Mouse (Mus musculus) stomach, postnatal 0 days (tissue): ENCODE data around the gene Sult2b1. TPM values are rescaled to one million over a fixed set of nuclear protein-coding genes. Genes with fewer than 3 reads are reported as not detected.
A peak's percentile ranks its signal among the peaks of the same experiment; 100 is the strongest.

Source experiments
- ATAC-seq: fragments of 200-750 bp; cut with Nextera tagmentation; 2 replicates; pipeline ENCODE4 v1.8.0; 2017; ENCODE audit not compliant: low FRiP score, low TSS enrichment
- DNase-seq: peaks from one replicate; pipeline ENCODE4 v3.0.0-alpha.2; 2016; ENCODE audit warnings: low spot score
- H3K27ac ChIP-seq: fragments of 300-500 bp; sonication (generic); replicated peaks from 2 replicates; pipeline ENCODE4 v1.5.1; 2014; ENCODE audit warnings: mild to moderate bottlenecking, control low read depth
- H3K27me3 ChIP-seq: fragments of 300-500 bp; sonication (generic); 2 replicates; pipeline ENCODE4 v1.6.1; 2014; ENCODE audit warnings: low read length; ENCODE audit not compliant: control insufficient read depth, insufficient read depth
- H3K36me3 ChIP-seq: fragments of 300-500 bp; sonication (generic); 2 replicates; pipeline ENCODE4 v1.6.1; 2014; ENCODE audit warnings: low read length, mixed read lengths; ENCODE audit not compliant: control insufficient read depth, insufficient read depth
- H3K4me1 ChIP-seq: fragments of 300-500 bp; sonication (generic); replicated peaks from 2 replicates; pipeline ENCODE4 v1.6.1; 2014; ENCODE audit warnings: antibody characterized with exemption; ENCODE audit not compliant: control insufficient read depth, insufficient read depth
- H3K4me2 ChIP-seq: fragments of 300-500 bp; sonication (generic); replicated peaks from 2 replicates; pipeline ENCODE4 v1.6.1; 2014; ENCODE audit warnings: low read depth, mild to moderate bottlenecking, control low read depth, moderate library complexity
- H3K4me3 ChIP-seq: fragments of 300-500 bp; sonication (generic); 2 replicates; pipeline ENCODE4 v1.5.1; 2014; ENCODE audit warnings: low read depth, low read length, control low read depth
- H3K9ac ChIP-seq: fragments of 300-500 bp; sonication (generic); 2 replicates; pipeline ENCODE4 v1.6.1; 2014; ENCODE audit warnings: mild to moderate bottlenecking, low read length, control low read depth, mixed read lengths
- H3K9me3 ChIP-seq: fragments of 300-500 bp; sonication (generic); 2 replicates; pipeline ENCODE4 v1.6.1; 2016; ENCODE audit warnings: low read length; ENCODE audit not compliant: control insufficient read depth
- CTCF ChIP-seq: IDR thresholded peaks from 2 replicates; pipeline ENCODE4 v1.5.1; 2016; ENCODE audit warnings: antibody characterized with exemption, low read depth, mild to moderate bottlenecking, moderate library complexity
- EP300 ChIP-seq: optimal IDR thresholded peaks from 2 replicates; pipeline ENCODE3; 2016; ENCODE audit warnings: antibody characterized with exemption
- WGBS: fragments of 180-500 bp; shearing (Covaris S2); extraction: QIAGEN DNeasy Blood & Tissue Kit; methylation state at CpG from one replicate; pipeline ENCODE4 v1.1.7; 2014; 5-methylcytosine and 5-hydroxymethylcytosine counted together
- polyA plus RNA-seq: library from polyadenylated mRNA; unstranded; fragments of >200 nt; fragmentation: Nextera tagmentation; extraction: Ambion mirVana; gene quantifications from 2 replicates; pipeline ENCODE4 v1.2.1, GENCODE M21; 2015

Gene Sult2b1
- polyA plus RNA-seq, 1 experiment from 2014 or later = 87.1 TPM

- H3K27me3 ChIP-seq = peaks cover 9% of the 10 kb centered on the region
- TF ChIP-seq EP300 = no peak
- peak; percentile 17; the same call in 1 of the 2 replicates for TF ChIP-seq CTCF
- H3K4me3 ChIP-seq = peak within 1 kb of the TSS; percentile 85
- H3K27ac ChIP-seq = 0 out of 2 replicates have a peak within 1 kb of the TSS, but pooled peaks have one; percentile 26
- H3K9me3 ChIP-seq = no peaks in the 10 kb centered on the region
- ATAC-seq (peak; percentile 89), DNase-seq (peak; percentile 89)
- WGBS = under 1% methylated on average over 35 of the region's 35 CpGs
- peak within 1 kb of the TSS; percentile 83 for H3K4me2 ChIP-seq
- peaks cover 5% of the 10 kb centered on the region for H3K4me1 ChIP-seq
- peaks cover 19% of the 10 kb centered on the region for H3K36me3 ChIP-seq
- peak within 1 kb of the TSS; percentile 75 for H3K9ac ChIP-seq
Observed at GRCm38 (mm10) chr7:45830427-45831127, 46.1 kb upstream of the Sult2b1 start, which contains the start of gene Grwd1. Gene Grwd1 (minus strand): TSS chr7:45830944.

- no peaks in the 10 kb centered on the region for H3K27me3 ChIP-seq
- TF ChIP-seq EP300 (no peak), CTCF (no peak)
- no peak for ATAC-seq
- peaks cover 24% of the 10 kb centered on the region for H3K36me3 ChIP-seq
- DNase-seq = no peak
- WGBS = 89% methylated on average over 7 of the region's 7 CpGs
- no peak overlapping the region for H3K4me3 ChIP-seq
- H3K9ac ChIP-seq = no peak overlapping the region
- H3K4me2 ChIP-seq = no peak overlapping the region
- no peak overlapping the region for H3K27ac ChIP-seq
- H3K9me3 ChIP-seq = no peaks in the 10 kb centered on the region
- peaks cover 5% of the 10 kb centered on the region for H3K4me1 ChIP-seq
Observed at GRCm38 (mm10) chr7:45826631-45827030, 42.2 kb upstream of the Sult2b1 start.

GRCm38 (mm10) chr7:45824598-45824997 is 40.1 kb upstream of the Sult2b1 start, which contains the start of gene Kcnj14:
Gene Kcnj14 (minus strand): TSS chr7:45824782.
- no peaks in the 10 kb centered on the region for H3K9me3 ChIP-seq
- ATAC-seq = 0 out of 2 replicates have a peak, but pooled peaks have one; percentile 13
- DNase-seq = no peak
- H3K4me2 ChIP-seq = no peak within 1 kb of the TSS
- no peak within 1 kb of the TSS for H3K27ac ChIP-seq
- H3K36me3 ChIP-seq = peaks cover 24% of the 10 kb centered on the region
- TF ChIP-seq CTCF = no peak
- TF ChIP-seq EP300 = no peak
- 65% methylated on average over 6 of the region's 7 CpGs for WGBS
- H3K4me1 ChIP-seq = no peaks in the 10 kb centered on the region
- H3K4me3 ChIP-seq = no peak within 1 kb of the TSS
- no peaks in the 10 kb centered on the region for H3K27me3 ChIP-seq
- no peak within 1 kb of the TSS for H3K9ac ChIP-seq

GRCm38 (mm10) chr7:45820913-45821312 is 36.4 kb upstream of the Sult2b1 start:
- no peaks in the 10 kb centered on the region for H3K9me3 ChIP-seq
- no peak overlapping the region for H3K27ac ChIP-seq
- H3K36me3 ChIP-seq = peaks cover 8% of the 10 kb centered on the region
- H3K4me1 ChIP-seq = no peaks in the 10 kb centered on the region
- H3K9ac ChIP-seq = no peak overlapping the region
- ATAC-seq (no peak), DNase-seq (no peak)
- no peak overlapping the region for H3K4me2 ChIP-seq
- TF ChIP-seq CTCF = no peak
- no peak for TF ChIP-seq EP300
- no peak overlapping the region for H3K4me3 ChIP-seq
- H3K27me3 ChIP-seq = no peaks in the 10 kb centered on the region

- H3K27ac ChIP-seq = no peak overlapping the region
- H3K4me1 ChIP-seq = no peaks in the 10 kb centered on the region; the same call in 1 of the 2 replicates
- DNase-seq (no peak), ATAC-seq (no peak)
- WGBS = 16% methylated on average over 25 of the region's 25 CpGs
- H3K4me2 ChIP-seq = no peak overlapping the region
- H3K9ac ChIP-seq = no peak overlapping the region
- TF ChIP-seq CTCF = no peak
- TF ChIP-seq EP300 = no peak
- H3K27me3 ChIP-seq = no peaks in the 10 kb centered on the region
- H3K4me3 ChIP-seq = no peak overlapping the region
- peaks cover 1% of the 10 kb centered on the region; the same call in 1 of the 2 replicates for H3K36me3 ChIP-seq
- no peaks in the 10 kb centered on the region for H3K9me3 ChIP-seq
Observed at GRCm38 (mm10) chr7:45819843-45820242, 35.4 kb upstream of the Sult2b1 start.

GRCm38 (mm10) chr7:45815984-45816351 is 31.5 kb upstream of the Sult2b1 start:
- no peak for ATAC-seq
- 63% methylated on average over 2 of the region's 2 CpGs for WGBS

More at GRCm38 (mm10) chr7:45815984-45816351, 31.5 kb upstream of the Sult2b1 start:
- H3K27me3 ChIP-seq = no peaks in the 10 kb centered on the region
- H3K4me2 ChIP-seq = no peak overlapping the region
- no peak overlapping the region for H3K9ac ChIP-seq
- no peaks in the 10 kb centered on the region; the same call in 1 of the 2 replicates for H3K4me1 ChIP-seq
- no peak overlapping the region for H3K27ac ChIP-seq
- no peak for DNase-seq
- H3K4me3 ChIP-seq = no peak overlapping the region
- no peaks in the 10 kb centered on the region for H3K9me3 ChIP-seq
- TF ChIP-seq CTCF (no peak), EP300 (no peak)
- H3K36me3 ChIP-seq = peaks cover 14% of the 10 kb centered on the region
